Mouse (Mus musculus) R1 (cell line): ENCODE measurements at regions not wholly inside any gene's neighbourhood (a gene's known extent, or its start where the extent isn't known, plus 50 kb on each side); places are given as distances from the start of the nearest gene placed in this dataset.
"Not testable (repeated sequence)": the region's sequence is repeated elsewhere in the genome, so short reads cannot be mapped to it uniquely, and the experiment has no call there.

Experiments used
- DNase-seq: peaks from one replicate; pipeline ENCODE4 v3.0.0-alpha.2; 2018; ENCODE audit warnings: low read depth, low spot score

GRCm38 (mm10) chr2:21976337-21976736 is 251.0 kb upstream of the Myo3a start:
- peak; percentile 26 for DNase-seq

GRCm38 (mm10) chr2:21976831-21977230 is 250.5 kb upstream of the Myo3a start:
- peak; percentile 73 for DNase-seq

GRCm38 (mm10) chr2:21980177-21980576 is 247.1 kb upstream of the Myo3a start:
- DNase-seq: no peak

- DNase-seq: no peak
Measured at GRCm38 (mm10) chr2:22024438-22024837, 202.9 kb upstream of the Myo3a start.

- no peak for DNase-seq
Measured at GRCm38 (mm10) chr2:22026794-22027193, 200.5 kb upstream of the Myo3a start.

- no peak for DNase-seq
Measured at GRCm38 (mm10) chr2:22028569-22028968, 198.7 kb upstream of the Myo3a start.

GRCm38 (mm10) chr2:22029022-22029803 is 198.1 kb upstream of the Myo3a start:
- no peak for DNase-seq

- no peak for DNase-seq
Measured at GRCm38 (mm10) chr2:22029804-22030194, 197.5 kb upstream of the Myo3a start.

- no peak for DNase-seq
Measured at GRCm38 (mm10) chr2:22036841-22037240, 190.5 kb upstream of the Myo3a start.

- peak; percentile 30 for DNase-seq
Measured at GRCm38 (mm10) chr2:22038780-22039179, 188.5 kb upstream of the Myo3a start.

GRCm38 (mm10) chr2:22043937-22044336 is 183.4 kb upstream of the Myo3a start:
- DNase-seq: not testable (repeated sequence)

- DNase-seq: peak; percentile 87
Measured at GRCm38 (mm10) chr2:22044949-22045348, 182.4 kb upstream of the Myo3a start.

- no peak for DNase-seq
Measured at GRCm38 (mm10) chr2:22047465-22047864, 179.8 kb upstream of the Myo3a start.

- no peak for DNase-seq
Measured at GRCm38 (mm10) chr2:22066535-22066934, 160.8 kb upstream of the Myo3a start.

- DNase-seq: no peak
Measured at GRCm38 (mm10) chr2:22096848-22097247, 130.5 kb upstream of the Myo3a start.

GRCm38 (mm10) chr2:22105150-22105549 is 122.2 kb upstream of the Myo3a start:
- no peak for DNase-seq

GRCm38 (mm10) chr2:22149721-22150120 is 77.6 kb upstream of the Myo3a start:
- peak; percentile 5 for DNase-seq

- no peak for DNase-seq
Measured at GRCm38 (mm10) chr2:22156576-22156975, 70.7 kb upstream of the Myo3a start.

- peak; percentile 53 for DNase-seq
Measured at GRCm38 (mm10) chr2:22165443-22165842, 61.9 kb upstream of the Myo3a start.

GRCm38 (mm10) chr2:22165919-22166318 is 61.4 kb upstream of the Myo3a start:
- DNase-seq: no peak
